8 mouse cellular contexts compared by ENCODE assay signal in the genomic region with DNA sequence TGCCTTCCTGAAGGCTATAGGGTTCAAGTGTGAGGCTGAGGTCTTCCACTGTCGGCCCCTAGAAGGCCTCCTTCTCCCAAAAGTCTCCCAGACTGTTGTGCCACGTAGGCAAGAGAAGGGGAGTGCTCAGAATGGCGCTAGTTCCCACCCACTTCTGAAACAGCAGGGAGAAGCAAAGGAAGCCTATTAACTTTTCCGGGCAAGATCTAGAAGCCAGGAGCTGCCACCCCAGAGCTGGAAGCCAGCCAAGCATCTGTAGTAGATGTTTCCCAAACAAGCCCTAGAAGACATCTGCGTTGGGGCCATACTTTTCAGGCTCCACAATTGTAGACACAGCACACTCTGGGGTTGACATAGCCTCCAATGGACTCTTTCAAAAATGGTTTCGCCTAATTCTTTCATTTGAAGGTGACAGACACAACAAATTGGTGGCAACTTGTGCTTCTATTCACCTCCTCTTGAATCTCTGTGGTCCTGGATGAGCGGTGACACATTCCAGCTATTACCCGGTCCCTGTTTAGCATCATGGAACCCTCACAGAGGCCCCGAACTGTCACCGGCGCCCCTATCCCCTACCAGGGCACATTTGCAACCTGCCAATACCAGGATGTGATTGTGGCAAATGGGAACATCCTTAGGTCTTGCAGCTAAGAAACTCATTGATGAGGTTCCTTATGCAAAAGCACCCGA. TPM values are rescaled to one million over a fixed set of nuclear protein-coding genes. Genes with fewer than 3 reads are reported as not detected.
DNase-seq lines count a peak whose midpoint lies in the region; ATAC-seq and TF ChIP-seq lines count a peak whose summit lies in the region.

No protein-coding gene starts in this region.

- no peaks in the 10 kb centered on the region for H3K36me3 ChIP-seq in intestine, postnatal 0 days (ENCODE audit: control insufficient read depth, insufficient read depth)
- H3K36me3 ChIP-seq in liver, postnatal 0 days (replicated peaks; ENCODE audit: insufficient read depth, low read length) = no peaks in the 10 kb centered on the region

- peak; percentile 34; the same call in 1 of the 2 replicates for TF ChIP-seq CTCF in intestine, postnatal 0 days (IDR thresholded peaks at IDR 0.05; ENCODE audit: low read depth)
- no peak for TF ChIP-seq CTCF in liver, postnatal 0 days (IDR thresholded peaks at IDR 0.05; ENCODE audit: low read depth)

- no peaks in the 10 kb centered on the region for H3K9me3 ChIP-seq in intestine, postnatal 0 days (ENCODE audit: control insufficient read depth)
- H3K9me3 ChIP-seq in liver, postnatal 0 days (ENCODE audit: low read length) = no peaks in the 10 kb centered on the region

- H3K4me1 ChIP-seq in intestine, postnatal 0 days (replicated peaks; ENCODE audit: control insufficient read depth, insufficient read depth, low read length) = 0 out of 2 replicates have a peak, but pooled peaks cover 3% of the 10 kb centered on the region
- peaks cover 14% of the 10 kb centered on the region for H3K4me1 ChIP-seq in liver, postnatal 0 days (ENCODE audit: insufficient read depth)

- 50% methylated on average over 12 of the region's 12 CpGs for WGBS in intestine, postnatal 0 days
- WGBS in liver, postnatal 0 days (ENCODE audit: insufficient replicate concordance) = 61% methylated on average over 12 of the region's 12 CpGs

- H3K27ac ChIP-seq in intestine, postnatal 0 days (ENCODE audit: low read depth, low read length) = peak overlapping the region; percentile 75; the same call in 1 of the 2 replicates
- no peak overlapping the region for H3K27ac ChIP-seq in liver, postnatal 0 days (ENCODE audit: low read depth)

- H3K27me3 ChIP-seq in intestine, postnatal 0 days (replicated peaks; ENCODE audit: control insufficient read depth, insufficient read depth, low read length) = no peaks in the 10 kb centered on the region
- peaks cover 13% of the 10 kb centered on the region; the same call in 1 of the 2 replicates for H3K27me3 ChIP-seq in liver, postnatal 0 days (ENCODE audit: insufficient read depth, low read length)

- peak overlapping the region; percentile 95 for H3K4me2 ChIP-seq in intestine, postnatal 0 days (replicated peaks; ENCODE audit: low read depth)
- peak overlapping the region; percentile 93 for H3K4me2 ChIP-seq in liver, postnatal 0 days (ENCODE audit: low read depth, low read length)

- no peak for TF ChIP-seq EP300 in liver, postnatal 0 days (IDR thresholded peaks at IDR 0.05; ENCODE audit: low read depth)

- DNase-seq in ovary, adult 18-20 months (ENCODE audit: low spot score) = peak; percentile 38
- no peak for DNase-seq in ovary, postnatal 10 days (ENCODE audit: low spot score)
- peak; percentile 36 for DNase-seq in gastrocnemius, postnatal 25 days
- no peak for DNase-seq in liver, postnatal 0 days
- DNase-seq in testis, postnatal 10 days (ENCODE audit: low spot score) = peak; percentile 73
- DNase-seq in thymus, postnatal 36 days = no peak
- DNase-seq in left cerebral cortex, adult 9 months (ENCODE audit: low spot score in 2 of 2) = no peak

- peak overlapping the region; percentile 34; the same call in 1 of the 2 replicates for H3K9ac ChIP-seq in intestine, postnatal 0 days (ENCODE audit: low read depth, low read length)
- no peak overlapping the region for H3K9ac ChIP-seq in liver, postnatal 0 days (replicated peaks)

- peak overlapping the region; percentile 59 for H3K4me3 ChIP-seq in intestine, postnatal 0 days (ENCODE audit: low read depth, low read length)
- peak overlapping the region; percentile 61; the same call in 1 of the 2 replicates for H3K4me3 ChIP-seq in liver, postnatal 0 days (ENCODE audit: low read depth, low read length)

- ATAC-seq in intestine, postnatal 0 days = no peak
- no peak for ATAC-seq in liver, postnatal 0 days

RNA-seq across cellular contexts. Expression of gene Sema5a, which starts 1.4 kb away (rescaled TPM):
- total RNA-seq in gastrocnemius, postnatal 25 days (2021) = 1 to 10 TPM; 4.4 to 4.8 TPM
- polyA plus RNA-seq in intestine, postnatal 0 days (2015; fragmentation: Nextera tagmentation; extraction: Ambion mirVana) = 4.9 and 5.1 TPM in 2 replicates
- polyA plus RNA-seq in liver, postnatal 0 days (2015; fragmentation: Nextera tagmentation; extraction: Ambion mirVana) = 0.36 and 0.44 TPM in 2 replicates

Comparison
In these comparisons a context has a peak if more than half of its experiments do, and no peak if none do; other contexts are left out.
1. DNase-seq: peak in ovary, adult 18-20 months (single experiment), gastrocnemius, postnatal 25 days (single experiment) and testis, postnatal 10 days (single experiment); none in ovary, postnatal 10 days (single experiment), liver, postnatal 0 days (single experiment), thymus, postnatal 36 days (0 of 2) and left cerebral cortex, adult 9 months (0 of 2).